Comparison of ENCODE assay signal across 10 mouse cellular contexts in the genomic region with DNA sequence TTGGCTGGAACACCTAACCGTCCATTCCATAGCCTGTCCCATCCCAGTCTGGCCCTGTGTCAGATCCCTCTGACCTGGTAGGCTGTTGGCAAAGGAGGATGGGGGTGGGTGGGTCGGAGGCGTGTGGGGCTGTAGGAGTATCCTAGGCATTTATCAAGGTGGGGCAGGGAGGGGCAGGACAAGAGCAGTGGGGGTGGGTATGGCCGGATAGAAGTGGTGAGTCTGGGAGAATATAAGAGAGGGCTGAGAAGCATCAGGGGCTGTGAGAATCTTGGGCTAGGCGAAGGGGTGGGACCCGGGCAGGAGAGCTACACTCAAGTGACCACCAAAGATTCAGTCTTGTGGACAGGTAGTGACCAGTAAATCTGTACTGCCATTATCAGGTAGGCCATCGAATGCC. TPM values are rescaled to one million over a fixed set of nuclear protein-coding genes. Genes with fewer than 3 reads are reported as not detected.
DNase-seq lines count a peak whose midpoint lies in the region; ATAC-seq and TF ChIP-seq lines count a peak whose summit lies in the region.
"Had no signal": no experiment of that assay in that cellular context is flagged by ENCODE, and none has a peak within 500 bp of the region (broad histone marks: within the 10 kb centered on the region; RNA-seq: fewer than 3 reads in every experiment).

No protein-coding gene starts in this region.

- no peak overlapping the region for H3K27ac ChIP-seq in lung, embryonic 14.5 days (ENCODE audit: low read depth)
- H3K27ac ChIP-seq in forebrain, embryonic 11.5 days (ENCODE audit: low read depth, low read length) = no peak overlapping the region
- no peak overlapping the region for H3K27ac ChIP-seq in limb, embryonic 11.5 days (replicated peaks; ENCODE audit: low read depth, low read length)
- no peak overlapping the region for H3K27ac ChIP-seq in neural tube, embryonic 15.5 days (replicated peaks)

- no peaks in the 10 kb centered on the region for H3K36me3 ChIP-seq in lung, embryonic 14.5 days (ENCODE audit: insufficient read depth)
- no peaks in the 10 kb centered on the region for H3K36me3 ChIP-seq in forebrain, embryonic 11.5 days (ENCODE audit: control insufficient read depth, insufficient read depth, low read length)
- H3K36me3 ChIP-seq in limb, embryonic 11.5 days (ENCODE audit: control insufficient read depth, insufficient read depth, low read length) = no peaks in the 10 kb centered on the region
- H3K36me3 ChIP-seq in neural tube, embryonic 15.5 days = no peaks in the 10 kb centered on the region

- no peaks in the 10 kb centered on the region for H3K4me1 ChIP-seq in lung, embryonic 14.5 days (ENCODE audit: insufficient read depth)
- H3K4me1 ChIP-seq in forebrain, embryonic 11.5 days (replicated peaks; ENCODE audit: control insufficient read depth, insufficient read depth, low read length) = peaks cover 2% of the 10 kb centered on the region; the same call in 1 of the 2 replicates
- peaks cover 5% of the 10 kb centered on the region; the same call in 1 of the 2 replicates for H3K4me1 ChIP-seq in limb, embryonic 11.5 days (ENCODE audit: control insufficient read depth, insufficient read depth, low read length)
- peaks cover 10% of the 10 kb centered on the region for H3K4me1 ChIP-seq in neural tube, embryonic 15.5 days

- TF ChIP-seq CTCF in lung, embryonic 14.5 days (IDR thresholded peaks at IDR 0.05; ENCODE audit: low read depth) = no peak

- H3K27me3 ChIP-seq in lung, embryonic 14.5 days (ENCODE audit: insufficient read depth, low read length) = peaks cover 11% of the 10 kb centered on the region; the same call in 1 of the 2 replicates
- H3K27me3 ChIP-seq in forebrain, embryonic 11.5 days (ENCODE audit: control insufficient read depth, insufficient read depth, low read length) = peaks cover 2% of the 10 kb centered on the region
- 0 out of 2 replicates have a peak, but pooled peaks cover 6% of the 10 kb centered on the region for H3K27me3 ChIP-seq in limb, embryonic 11.5 days (ENCODE audit: control insufficient read depth, insufficient read depth, low read length)
- H3K27me3 ChIP-seq in neural tube, embryonic 15.5 days (replicated peaks) = peaks cover 22% of the 10 kb centered on the region

- peak overlapping the region; percentile 6; the same call in 1 of the 2 replicates for H3K9ac ChIP-seq in lung, embryonic 14.5 days
- no peak overlapping the region for H3K9ac ChIP-seq in forebrain, embryonic 11.5 days (ENCODE audit: low read length)
- no peak overlapping the region for H3K9ac ChIP-seq in limb, embryonic 11.5 days (ENCODE audit: low read length)
- H3K9ac ChIP-seq in neural tube, embryonic 15.5 days (replicated peaks) = peak overlapping the region; percentile 36; the same call in 1 of the 2 replicates

- no peaks in the 10 kb centered on the region for H3K9me3 ChIP-seq in lung, embryonic 14.5 days (ENCODE audit: low read depth, low read length)
- H3K9me3 ChIP-seq in forebrain, embryonic 11.5 days (ENCODE audit: control insufficient read depth, low read length) = no peaks in the 10 kb centered on the region
- H3K9me3 ChIP-seq in limb, embryonic 11.5 days (ENCODE audit: control insufficient read depth, low read length) = no peaks in the 10 kb centered on the region
- H3K9me3 ChIP-seq in neural tube, embryonic 15.5 days (replicated peaks) = no peaks in the 10 kb centered on the region

- peak overlapping the region; percentile 32 for H3K4me3 ChIP-seq in lung, embryonic 14.5 days (ENCODE audit: low read depth, low read length)
- H3K4me3 ChIP-seq in forebrain, embryonic 11.5 days (ENCODE audit: low read depth, low read length) = peak overlapping the region; percentile 30
- H3K4me3 ChIP-seq in limb, embryonic 11.5 days (ENCODE audit: low read depth, low read length) = no peak overlapping the region
- H3K4me3 ChIP-seq in neural tube, embryonic 15.5 days (replicated peaks) = peak overlapping the region; percentile 41

- peak; percentile 39 for ATAC-seq in lung, embryonic 14.5 days (ENCODE audit: insufficient read depth)
- ATAC-seq in forebrain, embryonic 11.5 days (replicated peaks; ENCODE audit: low FRiP score) = peak; percentile 28; the same call in 1 of the 2 replicates
- ATAC-seq in limb, embryonic 11.5 days (ENCODE audit: insufficient number of reproducible peaks, low FRiP score, low TSS enrichment, low read depth) = peak; percentile 29
- ATAC-seq in neural tube, embryonic 15.5 days (ENCODE audit: low FRiP score) = peak; percentile 21; the same call in 1 of the 2 replicates

- DNase-seq in lung, embryonic 14.5 days = no peak
- DNase-seq in lung, postnatal 10 days = no peak
- no peak for DNase-seq in forebrain, embryonic 11.5 days (ENCODE audit: low spot score)
- DNase-seq in limb, embryonic 11.5 days (ENCODE audit: low spot score) = no peak
- DNase-seq in B cell, adult 2 months = no peak
- no peak for DNase-seq in right cerebral cortex, postnatal 36 days (ENCODE audit: low spot score in 2 of 2)
- no peak for DNase-seq in lung, postnatal 36 days
- DNase-seq: cerebellum, adult 11 months; spleen, adult 18-20 months had no signal

- peak overlapping the region; percentile 63 for H3K4me2 ChIP-seq in lung, embryonic 14.5 days
- H3K4me2 ChIP-seq in forebrain, embryonic 11.5 days (ENCODE audit: low read depth, low read length, severe bottlenecking) = peak overlapping the region; percentile 62
- H3K4me2 ChIP-seq in limb, embryonic 11.5 days (ENCODE audit: low read depth, severe bottlenecking) = peak overlapping the region; percentile 64
- peak overlapping the region; percentile 83 for H3K4me2 ChIP-seq in neural tube, embryonic 15.5 days

- 61% methylated on average over 7 of the region's 7 CpGs for WGBS in lung, embryonic 14.5 days
- 72% methylated on average over 7 of the region's 7 CpGs for WGBS in forebrain, embryonic 11.5 days
- WGBS in limb, embryonic 11.5 days = 66% methylated on average over 7 of the region's 7 CpGs
- 75% methylated on average over 7 of the region's 7 CpGs for WGBS in neural tube, embryonic 15.5 days

RNA-seq across cellular contexts. Expression of a gene that starts 0.7 kb away (rescaled TPM):
- 17.9 and 19.7 TPM in 2 replicates for polyA plus RNA-seq in lung, embryonic 14.5 days (2014; fragmentation: Nextera tagmentation; extraction: Ambion mirVana)
- polyA plus RNA-seq in forebrain, embryonic 11.5 days (2014; fragmentation: Nextera tagmentation; extraction: Ambion mirVana) = 55.6 and 60.2 TPM in 2 replicates
- polyA plus RNA-seq in limb, embryonic 11.5 days (2014; fragmentation: Nextera tagmentation; extraction: Ambion mirVana) = 49.1 and 50.8 TPM in 2 replicates
- polyA plus RNA-seq in neural tube, embryonic 15.5 days (2015; fragmentation: Nextera tagmentation; extraction: Ambion mirVana) = 7.4 and 10.2 TPM in 2 replicates

RNA-seq across cellular contexts. Expression of a gene that starts 27.6 kb away (rescaled TPM):
- 0.08 TPM in 1 of 2 replicates, not detected in the other for polyA plus RNA-seq in lung, embryonic 14.5 days (2014; fragmentation: Nextera tagmentation; extraction: Ambion mirVana)
- not detected in 2 replicates for polyA plus RNA-seq in forebrain, embryonic 11.5 days (2014; fragmentation: Nextera tagmentation; extraction: Ambion mirVana)
- polyA plus RNA-seq in limb, embryonic 11.5 days (2014; fragmentation: Nextera tagmentation; extraction: Ambion mirVana) = not detected in 2 replicates
- 0.36 and 0.40 TPM in 2 replicates for polyA plus RNA-seq in neural tube, embryonic 15.5 days (2015; fragmentation: Nextera tagmentation; extraction: Ambion mirVana)

RNA-seq across cellular contexts. Expression of a gene that starts 54.4 kb away (rescaled TPM):
- polyA plus RNA-seq in lung, embryonic 14.5 days (2014; fragmentation: Nextera tagmentation; extraction: Ambion mirVana) = not detected in 2 replicates
- polyA plus RNA-seq in forebrain, embryonic 11.5 days (2014; fragmentation: Nextera tagmentation; extraction: Ambion mirVana) = not detected in 2 replicates
- polyA plus RNA-seq in limb, embryonic 11.5 days (2014; fragmentation: Nextera tagmentation; extraction: Ambion mirVana) = not detected in 2 replicates
- not detected in 2 replicates for polyA plus RNA-seq in neural tube, embryonic 15.5 days (2015; fragmentation: Nextera tagmentation; extraction: Ambion mirVana)

Comparison
In these comparisons a context has a peak if more than half of its experiments do, and no peak if none do; other contexts are left out.
1. H3K9ac ChIP-seq: peak in lung, embryonic 14.5 days (single experiment) and neural tube, embryonic 15.5 days (single experiment); none in forebrain, embryonic 11.5 days (single experiment) and limb, embryonic 11.5 days (single experiment).
2. Peak in every context shown above with its lines, with median percentiles within 50 percentile points of each other: ATAC-seq and H3K4me2 ChIP-seq.